Mouse (Mus musculus): ENCODE results near the gene Vars2. TPM values are rescaled to one million over a fixed set of nuclear protein-coding genes. Genes with fewer than 3 reads are reported as not detected.

Vars2 gene
- polyA plus RNA-seq, 2 experiments: 14.8 to 35.4 TPM

DNA sequence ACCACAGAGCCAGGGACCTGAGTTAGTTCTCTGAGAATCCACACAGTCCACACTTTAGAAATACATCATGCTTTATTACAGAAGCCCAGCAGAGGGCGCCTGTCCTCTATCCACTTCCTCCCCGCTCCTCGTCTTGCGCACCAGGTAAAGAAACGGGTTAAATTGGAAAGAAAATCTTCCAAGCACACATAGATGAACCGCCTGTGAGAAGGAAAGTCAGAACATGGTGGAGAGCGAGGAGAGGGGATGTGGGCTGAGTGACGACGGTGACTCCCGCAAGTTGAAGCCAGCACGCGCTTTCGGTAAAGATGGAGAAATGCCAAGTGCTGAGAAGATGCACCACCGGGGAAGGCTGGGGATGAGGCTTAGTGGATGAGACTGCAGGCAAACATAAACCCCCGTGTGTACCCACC, 31.7 kb downstream of the Vars2 start:
- peak; percentile 91 for DNase-seq (ENCODE audit: low spot score)
- Histone ChIP-seq H3K9me3 (ENCODE audit: control insufficient read depth, low read length) (no peaks in the 10 kb centered on the region), H3K4me2 (replicated peaks; ENCODE audit: low read depth, low read length, severe bottlenecking) (peak overlapping the region; percentile 58), H3K36me3 (ENCODE audit: control insufficient read depth, insufficient read depth, low read length) (no peaks in the 10 kb centered on the region), H3K27ac (replicated peaks; ENCODE audit: low read depth, low read length) (0 out of 2 replicates have a peak overlapping the region, but pooled peaks have one; percentile 44), H3K27me3 (ENCODE audit: control insufficient read depth, insufficient read depth, low read length) (no peaks in the 10 kb centered on the region), H3K4me3 (replicated peaks; ENCODE audit: low read length) (peak overlapping the region; percentile 40), H3K9ac (ENCODE audit: low read depth, low read length, severe bottlenecking) (peak overlapping the region; percentile 25; the same call in 1 of the 2 replicates), H3K4me1 (ENCODE audit: control insufficient read depth, insufficient read depth, low read length) (peaks cover 15% of the 10 kb centered on the region)
- peak; percentile 32; the same call in 1 of the 2 replicates for TF ChIP-seq POLR2A (IDR thresholded peaks at IDR 0.05; ENCODE audit: borderline replicate concordance, extremely low read depth, insufficient read depth, insufficient read length)
- ATAC-seq (ENCODE audit: low FRiP score, low read depth): peak; percentile 49; the same call in 1 of the 2 replicates
- whole genome bisulfite sequencing: 3% methylated on average over 15 of the region's 15 CpGs

DNA sequence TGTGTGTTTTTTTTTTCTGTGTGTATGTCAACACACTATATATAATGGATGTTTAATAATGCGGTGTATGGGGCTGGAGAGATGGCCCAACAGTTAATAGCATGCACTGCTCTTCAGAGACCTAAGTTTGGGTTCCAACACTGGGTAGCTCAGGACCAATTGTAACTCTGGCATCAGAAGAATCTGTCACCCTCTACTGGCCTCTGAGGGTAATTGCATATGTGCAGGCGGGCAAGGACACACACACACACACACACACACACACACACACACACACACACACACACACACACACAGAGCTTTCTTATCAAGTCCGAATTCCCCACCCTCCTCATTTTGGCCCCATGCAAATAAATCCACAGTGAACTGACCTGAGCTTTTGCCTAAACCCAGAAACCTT, 32.2 kb downstream of the Vars2 start:
- ATAC-seq (ENCODE audit: low FRiP score, low read depth): no peak
- no peak for DNase-seq (ENCODE audit: low spot score)
- H3K4me3 ChIP-seq (replicated peaks; ENCODE audit: low read length): no peak overlapping the region
- no peaks in the 10 kb centered on the region for H3K9me3 ChIP-seq (ENCODE audit: control insufficient read depth, low read length)
- H3K36me3 ChIP-seq (ENCODE audit: control insufficient read depth, insufficient read depth, low read length): no peaks in the 10 kb centered on the region
- peaks cover 15% of the 10 kb centered on the region for H3K4me1 ChIP-seq (ENCODE audit: control insufficient read depth, insufficient read depth, low read length)
- H3K4me2 ChIP-seq (replicated peaks; ENCODE audit: low read depth, low read length, severe bottlenecking): no peak overlapping the region
- no peak overlapping the region for H3K9ac ChIP-seq (ENCODE audit: low read depth, low read length, severe bottlenecking)
- 78% methylated on average over 3 of the region's 3 CpGs for WGBS
- no peaks in the 10 kb centered on the region for H3K27me3 ChIP-seq (ENCODE audit: control insufficient read depth, insufficient read depth, low read length)
- H3K27ac ChIP-seq (replicated peaks; ENCODE audit: low read depth, low read length): no peak overlapping the region
- no peak for TF ChIP-seq POLR2A (IDR thresholded peaks at IDR 0.05; ENCODE audit: borderline replicate concordance, extremely low read depth, insufficient read depth, insufficient read length)

DNA sequence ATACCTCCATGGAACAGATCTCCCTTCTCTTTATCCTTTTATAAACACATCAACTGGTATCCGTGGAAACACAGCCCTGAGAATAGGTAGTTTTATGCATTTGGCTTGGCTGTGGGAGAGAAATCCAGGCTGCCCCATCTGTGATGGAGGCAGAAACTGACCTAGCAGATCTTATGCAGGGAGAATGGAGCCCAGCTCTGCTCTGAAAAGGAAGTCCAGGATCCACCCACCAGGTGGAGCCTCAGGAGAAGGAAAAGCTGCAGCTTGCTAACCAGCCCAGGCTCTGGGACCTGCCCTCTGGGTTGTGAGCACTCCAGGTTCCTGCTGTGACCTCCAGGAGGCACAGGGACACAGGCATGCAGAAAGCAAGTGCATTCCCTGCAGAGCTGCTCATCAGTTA, 33.4 kb downstream of the Vars2 start:
- 30% methylated on average over 1 of the region's 1 CpGs for WGBS
- 0 out of 2 replicates have a peak, but pooled peaks have one; percentile 35 for ATAC-seq (ENCODE audit: low FRiP score, low read depth)

DNA sequence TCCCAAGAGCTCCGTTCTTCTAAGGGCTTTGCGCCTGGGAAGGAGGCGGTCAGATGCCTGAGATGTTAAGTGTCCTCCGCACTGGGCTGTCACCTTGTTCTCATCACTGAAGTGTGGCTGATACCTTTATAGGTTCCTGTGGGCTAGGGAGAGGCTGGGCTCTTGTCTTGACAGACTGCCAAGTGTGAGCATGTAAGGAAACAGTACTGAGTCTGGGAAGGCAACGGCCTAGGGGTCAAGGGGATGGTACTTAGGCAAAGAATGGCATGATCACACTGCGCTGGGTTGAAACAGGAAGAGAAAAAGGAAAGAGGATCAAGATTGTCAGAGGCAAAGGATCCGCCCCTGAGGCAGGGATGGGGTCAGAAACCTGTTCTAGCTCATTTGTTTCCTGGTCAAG, 40.9 kb downstream of the Vars2 start, which contains the start of gene Gm9573:
Gm9573 (minus strand) TSS at position 101 of the 400 bp plus-strand sequence.
- ATAC-seq (ENCODE audit: low FRiP score, low read depth) (no peak), DNase-seq (ENCODE audit: low spot score) (no peak)
- Histone ChIP-seq H3K4me1 (ENCODE audit: control insufficient read depth, insufficient read depth, low read length) (no peaks in the 10 kb centered on the region), H3K27ac (replicated peaks; ENCODE audit: low read depth, low read length) (no peak within 1 kb of the TSS), H3K36me3 (ENCODE audit: control insufficient read depth, insufficient read depth, low read length) (no peaks in the 10 kb centered on the region), H3K9ac (ENCODE audit: low read depth, low read length, severe bottlenecking) (no peak within 1 kb of the TSS), H3K4me3 (replicated peaks; ENCODE audit: low read length) (no peak within 1 kb of the TSS), H3K4me2 (replicated peaks; ENCODE audit: low read depth, low read length, severe bottlenecking) (no peak within 1 kb of the TSS), H3K9me3 (ENCODE audit: control insufficient read depth, low read length) (no peaks in the 10 kb centered on the region), H3K27me3 (ENCODE audit: control insufficient read depth, insufficient read depth, low read length) (no peaks in the 10 kb centered on the region)
- 84% methylated on average over 7 of the region's 7 CpGs for WGBS
- no peak for TF ChIP-seq POLR2A (IDR thresholded peaks at IDR 0.05; ENCODE audit: borderline replicate concordance, extremely low read depth, insufficient read depth, insufficient read length)

More for the DNA sequence above, 33.4 kb downstream of the Vars2 start:
- no peak for TF ChIP-seq POLR2A (IDR thresholded peaks at IDR 0.05; ENCODE audit: borderline replicate concordance, extremely low read depth, insufficient read depth, insufficient read length)
- H3K27ac ChIP-seq (replicated peaks; ENCODE audit: low read depth, low read length): no peak overlapping the region
- DNase-seq (ENCODE audit: low spot score): peak; percentile 19
- no peak overlapping the region for H3K4me3 ChIP-seq (replicated peaks; ENCODE audit: low read length)
- H3K4me2 ChIP-seq (replicated peaks; ENCODE audit: low read depth, low read length, severe bottlenecking): no peak overlapping the region
- no peaks in the 10 kb centered on the region for H3K9me3 ChIP-seq (ENCODE audit: control insufficient read depth, low read length)
- H3K36me3 ChIP-seq (ENCODE audit: control insufficient read depth, insufficient read depth, low read length): no peaks in the 10 kb centered on the region
- no peak overlapping the region for H3K9ac ChIP-seq (ENCODE audit: low read depth, low read length, severe bottlenecking)
- peaks cover 10% of the 10 kb centered on the region for H3K4me1 ChIP-seq (ENCODE audit: control insufficient read depth, insufficient read depth, low read length)
- H3K27me3 ChIP-seq (ENCODE audit: control insufficient read depth, insufficient read depth, low read length): no peaks in the 10 kb centered on the region

DNA sequence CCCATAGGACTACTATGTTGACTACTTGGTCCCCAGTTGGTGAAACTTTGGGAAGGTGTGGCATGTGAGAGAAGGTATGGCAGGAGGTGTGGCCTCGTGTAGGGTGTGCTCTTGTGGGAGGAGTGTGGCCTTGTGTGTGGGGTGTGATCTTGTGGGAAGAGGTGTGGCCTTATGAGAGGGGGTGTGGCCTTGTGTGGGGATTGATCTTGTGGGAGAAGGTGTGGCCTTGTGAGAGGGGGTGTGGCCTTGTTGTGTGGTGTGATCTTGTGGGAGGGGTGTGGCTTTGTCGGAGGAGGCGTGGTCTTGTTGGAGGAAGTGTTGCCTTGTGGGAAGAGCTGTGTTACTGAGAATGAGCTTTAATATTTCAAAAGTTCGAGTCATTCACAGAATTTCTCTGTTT, 50.3 kb downstream of the Vars2 start:
- no peak for TF ChIP-seq POLR2A (IDR thresholded peaks at IDR 0.05; ENCODE audit: borderline replicate concordance, extremely low read depth, insufficient read depth, insufficient read length)
- Histone ChIP-seq H3K27me3 (ENCODE audit: control insufficient read depth, insufficient read depth, low read length) (no peaks in the 10 kb centered on the region), H3K36me3 (ENCODE audit: control insufficient read depth, insufficient read depth, low read length) (no peaks in the 10 kb centered on the region), H3K9ac (ENCODE audit: low read depth, low read length, severe bottlenecking) (no peak overlapping the region), H3K4me1 (ENCODE audit: control insufficient read depth, insufficient read depth, low read length) (no peaks in the 10 kb centered on the region), H3K9me3 (ENCODE audit: control insufficient read depth, low read length) (no peaks in the 10 kb centered on the region), H3K27ac (replicated peaks; ENCODE audit: low read depth, low read length) (no peak overlapping the region), H3K4me2 (replicated peaks; ENCODE audit: low read depth, low read length, severe bottlenecking) (no peak overlapping the region), H3K4me3 (replicated peaks; ENCODE audit: low read length) (no peak overlapping the region)
- 74% methylated on average over 4 of the region's 4 CpGs for WGBS
- DNase-seq (ENCODE audit: low spot score) (no peak), ATAC-seq (ENCODE audit: low FRiP score, low read depth) (no peak)

Other genes with a start within 250 kb of the Vars2 start
- gene H2-Q6, start 242.7 kb downstream of the Vars2 start, polyA plus RNA-seq (2012; rRNA removed): 0.73 and 1.00 TPM in 2 replicates
- 0.41 and 0.53 TPM in 2 replicates for gene H2-Q6, start 242.7 kb downstream of the Vars2 start, polyA plus RNA-seq (2014; fragmentation: Nextera tagmentation; extraction: Ambion mirVana)
- gene H2-Q7, start 228.4 kb downstream of the Vars2 start, polyA plus RNA-seq (2012; rRNA removed): 8.9 and 9.9 TPM in 2 replicates
- gene H2-Q7, start 228.4 kb downstream of the Vars2 start, polyA plus RNA-seq (2014; fragmentation: Nextera tagmentation; extraction: Ambion mirVana): 3.1 and 4.2 TPM in 2 replicates
- gene H2-Q10, start 197.5 kb downstream of the Vars2 start, polyA plus RNA-seq (2012; rRNA removed): 0.76 and 0.87 TPM in 2 replicates
- 0.28 and 0.62 TPM in 2 replicates for gene H2-Q10, start 197.5 kb downstream of the Vars2 start, polyA plus RNA-seq (2014; fragmentation: Nextera tagmentation; extraction: Ambion mirVana)
- 0.06 and 0.09 TPM in 2 replicates for gene Pou5f1, start 161.6 kb downstream of the Vars2 start, polyA plus RNA-seq (2012; rRNA removed)
- gene Pou5f1, start 161.6 kb downstream of the Vars2 start, polyA plus RNA-seq (2014; fragmentation: Nextera tagmentation; extraction: Ambion mirVana): not detected in 2 replicates
- 73.8 and 82.6 TPM in 2 replicates for gene Tcf19, start 150.8 kb downstream of the Vars2 start, polyA plus RNA-seq (2012; rRNA removed)
- 75.5 and 84.3 TPM in 2 replicates for gene Tcf19, start 150.8 kb downstream of the Vars2 start, polyA plus RNA-seq (2014; fragmentation: Nextera tagmentation; extraction: Ambion mirVana)
- gene Cchcr1, start 150.5 kb downstream of the Vars2 start, polyA plus RNA-seq (2012; rRNA removed): 41.2 and 43.2 TPM in 2 replicates
- gene Cchcr1, start 150.5 kb downstream of the Vars2 start, polyA plus RNA-seq (2014; fragmentation: Nextera tagmentation; extraction: Ambion mirVana): 11.6 and 13.9 TPM in 2 replicates
- gene Psors1c2, start 134.4 kb downstream of the Vars2 start, polyA plus RNA-seq (2012; rRNA removed): 1.0 and 2.2 TPM in 2 replicates
- gene Psors1c2, start 134.4 kb downstream of the Vars2 start, polyA plus RNA-seq (2014; fragmentation: Nextera tagmentation; extraction: Ambion mirVana): 0.39 and 1.5 TPM in 2 replicates
- gene Cdsn, start 115.5 kb downstream of the Vars2 start, polyA plus RNA-seq (2012; rRNA removed): 0.09 and 0.31 TPM in 2 replicates
- gene Cdsn, start 115.5 kb downstream of the Vars2 start, polyA plus RNA-seq (2014; fragmentation: Nextera tagmentation; extraction: Ambion mirVana): 0.07 and 0.17 TPM in 2 replicates
- 0.21 and 0.24 TPM in 2 replicates for gene 2300002M23Rik, start 100.1 kb downstream of the Vars2 start, polyA plus RNA-seq (2012; rRNA removed)
- not detected in 2 replicates for gene 2300002M23Rik, start 100.1 kb downstream of the Vars2 start, polyA plus RNA-seq (2014; fragmentation: Nextera tagmentation; extraction: Ambion mirVana)
- gene Sfta2, start 66.0 kb downstream of the Vars2 start, polyA plus RNA-seq (2012; rRNA removed): not detected in 2 replicates
- gene Sfta2, start 66.0 kb downstream of the Vars2 start, polyA plus RNA-seq (2014; fragmentation: Nextera tagmentation; extraction: Ambion mirVana): not detected in 2 replicates
- gene Gm9573, start 41.0 kb downstream of the Vars2 start, polyA plus RNA-seq (2012; rRNA removed): not detected in 2 replicates
- gene Gm9573, start 41.0 kb downstream of the Vars2 start, polyA plus RNA-seq (2014; fragmentation: Nextera tagmentation; extraction: Ambion mirVana): not detected in 2 replicates
- 0.13 and 0.30 TPM in 2 replicates for gene Mucl3, start 23.9 kb downstream of the Vars2 start, polyA plus RNA-seq (2012; rRNA removed)
- 0.22 TPM in 1 of 2 replicates, not detected in the other for gene Mucl3, start 23.9 kb downstream of the Vars2 start, polyA plus RNA-seq (2014; fragmentation: Nextera tagmentation; extraction: Ambion mirVana)
- 43.0 and 52.0 TPM in 2 replicates for gene Gtf2h4, start 6.1 kb upstream of the Vars2 start, polyA plus RNA-seq (2012; rRNA removed)
- 40.7 and 44.9 TPM in 2 replicates for gene Gtf2h4, start 6.1 kb upstream of the Vars2 start, polyA plus RNA-seq (2014; fragmentation: Nextera tagmentation; extraction: Ambion mirVana)
- gene Ddr1, start 37.0 kb upstream of the Vars2 start, polyA plus RNA-seq (2012; rRNA removed): 49.4 and 60.1 TPM in 2 replicates
- 56.7 and 58.2 TPM in 2 replicates for gene Ddr1, start 37.0 kb upstream of the Vars2 start, polyA plus RNA-seq (2014; fragmentation: Nextera tagmentation; extraction: Ambion mirVana)
- 10.8 and 12.2 TPM in 2 replicates for gene Ier3, start 154.1 kb upstream of the Vars2 start, polyA plus RNA-seq (2012; rRNA removed)
- 8.8 and 8.9 TPM in 2 replicates for gene Ier3, start 154.1 kb upstream of the Vars2 start, polyA plus RNA-seq (2014; fragmentation: Nextera tagmentation; extraction: Ambion mirVana)
- 61.8 and 66.3 TPM in 2 replicates for gene Flot1, start 155.6 kb upstream of the Vars2 start, polyA plus RNA-seq (2012; rRNA removed)
- 47.2 and 53.7 TPM in 2 replicates for gene Flot1, start 155.6 kb upstream of the Vars2 start, polyA plus RNA-seq (2014; fragmentation: Nextera tagmentation; extraction: Ambion mirVana)
- 1,341 and 1,699 TPM in 2 replicates for gene Tubb5, start 170.7 kb upstream of the Vars2 start, polyA plus RNA-seq (2012; rRNA removed)
- 808 and 880 TPM in 2 replicates for gene Tubb5, start 170.7 kb upstream of the Vars2 start, polyA plus RNA-seq (2014; fragmentation: Nextera tagmentation; extraction: Ambion mirVana)
- 24.9 and 28.8 TPM in 2 replicates for gene Mdc1, start 173.9 kb upstream of the Vars2 start, polyA plus RNA-seq (2012; rRNA removed)
- gene Mdc1, start 173.9 kb upstream of the Vars2 start, polyA plus RNA-seq (2014; fragmentation: Nextera tagmentation; extraction: Ambion mirVana): 12.2 and 13.9 TPM in 2 replicates
- 77.5 and 80.7 TPM in 2 replicates for gene Nrm, start 193.7 kb upstream of the Vars2 start, polyA plus RNA-seq (2012; rRNA removed)
- 49.5 and 56.4 TPM in 2 replicates for gene Nrm, start 193.7 kb upstream of the Vars2 start, polyA plus RNA-seq (2014; fragmentation: Nextera tagmentation; extraction: Ambion mirVana)
- 47.2 and 56.2 TPM in 2 replicates for gene Ppp1r18, start 198.0 kb upstream of the Vars2 start, polyA plus RNA-seq (2012; rRNA removed)
- 26.0 and 26.3 TPM in 2 replicates for gene Ppp1r18, start 198.0 kb upstream of the Vars2 start, polyA plus RNA-seq (2014; fragmentation: Nextera tagmentation; extraction: Ambion mirVana)
- gene Dhx16, start 212.2 kb upstream of the Vars2 start, polyA plus RNA-seq (2012; rRNA removed): 78.6 and 90.5 TPM in 2 replicates
- gene Dhx16, start 212.2 kb upstream of the Vars2 start, polyA plus RNA-seq (2014; fragmentation: Nextera tagmentation; extraction: Ambion mirVana): 40.0 and 43.4 TPM in 2 replicates
- 53.9 and 68.4 TPM in 2 replicates for gene 2310061I04Rik, start 229.8 kb upstream of the Vars2 start, polyA plus RNA-seq (2012; rRNA removed)
- 20.6 and 20.7 TPM in 2 replicates for gene 2310061I04Rik, start 229.8 kb upstream of the Vars2 start, polyA plus RNA-seq (2014; fragmentation: Nextera tagmentation; extraction: Ambion mirVana)
- 157 and 189 TPM in 2 replicates for gene Atat1, start 242.5 kb upstream of the Vars2 start, polyA plus RNA-seq (2012; rRNA removed)
- 68.7 and 88.1 TPM in 2 replicates for gene Atat1, start 242.5 kb upstream of the Vars2 start, polyA plus RNA-seq (2014; fragmentation: Nextera tagmentation; extraction: Ambion mirVana)
- gene Mrps18b, start 248.8 kb upstream of the Vars2 start, polyA plus RNA-seq (2012; rRNA removed): 62.7 and 62.9 TPM in 2 replicates
- gene Mrps18b, start 248.8 kb upstream of the Vars2 start, polyA plus RNA-seq (2014; fragmentation: Nextera tagmentation; extraction: Ambion mirVana): 68.0 and 70.3 TPM in 2 replicates
- 39.9 and 41.6 TPM in 2 replicates for gene Ppp1r10, start 248.8 kb upstream of the Vars2 start, polyA plus RNA-seq (2012; rRNA removed)
- 30.8 and 34.2 TPM in 2 replicates for gene Ppp1r10, start 248.8 kb upstream of the Vars2 start, polyA plus RNA-seq (2014; fragmentation: Nextera tagmentation; extraction: Ambion mirVana)